26 mouse cellular contexts compared by ENCODE assay signal in the genomic region with DNA sequence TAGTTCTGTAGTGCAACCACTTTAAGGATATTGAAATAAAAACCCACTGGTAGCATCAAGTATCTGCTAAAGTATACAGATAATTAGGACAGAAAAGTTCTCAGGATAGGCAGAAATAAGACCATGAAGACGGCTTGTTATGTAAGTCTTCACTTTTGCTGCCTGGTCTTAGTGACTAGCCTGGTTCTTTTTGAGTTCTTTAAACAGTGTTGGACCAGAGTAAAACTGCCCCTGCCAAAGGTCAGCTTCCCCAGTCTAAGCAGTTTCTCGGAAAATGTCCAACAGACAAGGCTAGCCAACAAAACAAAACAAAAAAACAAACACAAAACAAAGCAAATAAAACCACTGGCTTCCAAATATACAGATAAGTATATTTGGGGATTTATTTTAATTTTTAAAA.
A peak's percentile ranks its signal among the peaks of the same experiment; 100 is the strongest.
DNase-seq lines count a peak whose midpoint lies in the region; ATAC-seq lines count a peak whose summit lies in the region.
"Had no signal": no experiment of that assay in that cellular context is flagged by ENCODE, and none has a peak within 500 bp of the region (broad histone marks: within the 10 kb centered on the region; RNA-seq: fewer than 3 reads in every experiment).

No protein-coding gene starts in this region.

- DNase-seq in kidney, adult 8-10 months, result peak; percentile 25 to 26
- no peak for DNase-seq in kidney, adult 11 months
- DNase-seq in kidney, postnatal 14 days, result peak; percentile 19
- peak; percentile 65 for DNase-seq in adipocyte (ENCODE audit: low spot score)
- DNase-seq in kidney, postnatal 36 days, result peak; percentile 47 to 57
- DNase-seq: adrenal gland, adult 8-10 months; adrenal gland, postnatal 25 days; cerebellum, adult 11-12 months; cerebellum, adult 8-10 months; cerebellum, postnatal 10 days; cerebellum, postnatal 36 days; embryo, embryonic 11 days; gastrocnemius, postnatal 25 days; heart, adult 2 months had no signal

- 69% methylated on average over 2 of the region's 2 CpGs for WGBS in kidney, embryonic 14.5 days

- ATAC-seq in kidney, embryonic 14.5 days (ENCODE audit: low FRiP score, low TSS enrichment), result no peak
- ATAC-seq in inflammation-experienced regulatory T-cells, adult 6 months, result no peak
- ATAC-seq: CD4-positive, CD25-positive, alpha-beta regulatory T cell, adult 4 months; forebrain, embryonic 15.5 days had no signal

- no peaks in the 10 kb centered on the region for H3K4me1 ChIP-seq in kidney, embryonic 14.5 days (ENCODE audit: control insufficient read depth, insufficient read depth, low read length)
- H3K4me1 ChIP-seq: forebrain, embryonic 12.5 days; forebrain, embryonic 15.5 days; hindbrain, embryonic 12.5 days; hindbrain, embryonic 15.5 days had no signal

- no peak overlapping the region for H3K4me3 ChIP-seq in kidney, embryonic 14.5 days (ENCODE audit: low read length)
- H3K4me3 ChIP-seq: embryonic facial prominence, embryonic 10.5 days; embryonic facial prominence, embryonic 13.5 days; erythroblast, embryonic 14.5 days; forebrain, embryonic 12.5 days; forebrain, embryonic 15.5 days; heart, adult 2 months; heart, embryonic 10.5 days; heart, embryonic 13.5 days; hindbrain, embryonic 12.5 days; hindbrain, embryonic 15.5 days had no signal

- H3K36me3 ChIP-seq in kidney, embryonic 14.5 days (ENCODE audit: control insufficient read depth, insufficient read depth, low read length), result no peaks in the 10 kb centered on the region
- H3K36me3 ChIP-seq: embryonic facial prominence, embryonic 10.5 days; embryonic facial prominence, embryonic 13.5 days; forebrain, embryonic 12.5 days; forebrain, embryonic 15.5 days; heart, embryonic 10.5 days; heart, embryonic 13.5 days; hindbrain, embryonic 12.5 days; hindbrain, embryonic 15.5 days had no signal

- no peak overlapping the region for H3K27ac ChIP-seq in kidney, embryonic 14.5 days (ENCODE audit: low read depth, low read length)
- H3K27ac ChIP-seq: embryonic facial prominence, embryonic 10.5 days; embryonic facial prominence, embryonic 13.5 days; forebrain, embryonic 12.5 days; forebrain, embryonic 15.5 days; heart, embryonic 10.5 days; heart, embryonic 13.5 days; hindbrain, embryonic 12.5 days; hindbrain, embryonic 15.5 days had no signal

- H3K9ac ChIP-seq in kidney, embryonic 14.5 days (ENCODE audit: low read depth, low read length), result no peak overlapping the region
- H3K9ac ChIP-seq: embryonic facial prominence, embryonic 13.5 days; forebrain, embryonic 12.5 days; forebrain, embryonic 15.5 days; heart, embryonic 13.5 days; hindbrain, embryonic 12.5 days; hindbrain, embryonic 15.5 days had no signal

- H3K27me3 ChIP-seq in kidney, embryonic 14.5 days (ENCODE audit: control insufficient read depth, insufficient read depth, low read length), result no peaks in the 10 kb centered on the region
- H3K27me3 ChIP-seq: embryonic facial prominence, embryonic 13.5 days; forebrain, embryonic 12.5 days; forebrain, embryonic 15.5 days; heart, embryonic 13.5 days; hindbrain, embryonic 12.5 days; hindbrain, embryonic 15.5 days had no signal

- H3K4me2 ChIP-seq in kidney, embryonic 14.5 days (replicated peaks; ENCODE audit: low read depth, low read length), result no peak overlapping the region
- H3K4me2 ChIP-seq: embryonic facial prominence, embryonic 13.5 days; forebrain, embryonic 12.5 days; forebrain, embryonic 15.5 days; heart, embryonic 13.5 days; hindbrain, embryonic 12.5 days; hindbrain, embryonic 15.5 days had no signal

- H3K9me3 ChIP-seq in kidney, embryonic 14.5 days (ENCODE audit: control insufficient read depth, low read length), result no peaks in the 10 kb centered on the region
- H3K9me3 ChIP-seq: embryonic facial prominence, embryonic 10.5 days; embryonic facial prominence, embryonic 13.5 days; forebrain, embryonic 12.5 days; forebrain, embryonic 15.5 days; heart, embryonic 10.5 days; heart, embryonic 13.5 days; hindbrain, embryonic 12.5 days; hindbrain, embryonic 15.5 days had no signal
